Mouse (Mus musculus) mesoderm, embryonic 11.5 days (tissue): ENCODE measurements around the gene Ttll3.

ENCODE experiments used
- DNase-seq: peaks from one replicate; pipeline ENCODE4 v3.0.0-alpha.2; 2012; ENCODE audit warnings: low read depth, low spot score

Gene Ttll3

GRCm38 (mm10) chr6:113377496-113378385 is 11.3 kb upstream of the Ttll3 start, which contains the start of the genes Tada3 and Arpc4:
Gene Tada3, minus strand, starts transcription at chr6:113377883.
Gene Arpc4, plus strand, starts transcription at chr6:113378115.
- peak; percentile 96 for DNase-seq

- DNase-seq, result no peak
Measured at GRCm38 (mm10) chr6:113379246-113379645, 9.8 kb upstream of the Ttll3 start.

GRCm38 (mm10) chr6:113380480-113380879 is 8.6 kb upstream of the Ttll3 start:
- DNase-seq, result no peak

GRCm38 (mm10) chr6:113384351-113384927 is 4.6 kb upstream of the Ttll3 start:
- no peak for DNase-seq

- no peak for DNase-seq
Measured at GRCm38 (mm10) chr6:113385160-113385714, 3.8 kb upstream of the Ttll3 start.

- DNase-seq, result no peak
Measured at GRCm38 (mm10) chr6:113386025-113386424, 3.0 kb upstream of the Ttll3 start.

GRCm38 (mm10) chr6:113390715-113391114 is 1.7 kb downstream of the Ttll3 start:
- no peak for DNase-seq

- no peak for DNase-seq
Measured at GRCm38 (mm10) chr6:113392015-113392386, 2.9 kb downstream of the Ttll3 start.

GRCm38 (mm10) chr6:113392387-113393071 is 3.5 kb downstream of the Ttll3 start:
- DNase-seq, result peak; percentile 67

GRCm38 (mm10) chr6:113393951-113394350 is 4.9 kb downstream of the Ttll3 start:
- no peak for DNase-seq

- no peak for DNase-seq
Measured at GRCm38 (mm10) chr6:113394811-113395210, 5.8 kb downstream of the Ttll3 start.

GRCm38 (mm10) chr6:113395501-113395900 is 6.4 kb downstream of the Ttll3 start:
- no peak for DNase-seq

GRCm38 (mm10) chr6:113396270-113397030 is 7.4 kb downstream of the Ttll3 start:
- no peak for DNase-seq

- no peak for DNase-seq
Measured at GRCm38 (mm10) chr6:113402094-113402493, 13.0 kb downstream of the Ttll3 start.

GRCm38 (mm10) chr6:113404649-113405448 is 15.8 kb downstream of the Ttll3 start:
- no peak for DNase-seq

GRCm38 (mm10) chr6:113405483-113405882 is 16.4 kb downstream of the Ttll3 start:
- no peak for DNase-seq

- no peak for DNase-seq
Measured at GRCm38 (mm10) chr6:113406683-113407082, 17.6 kb downstream of the Ttll3 start.

GRCm38 (mm10) chr6:113410001-113410400 is 20.9 kb downstream of the Ttll3 start:
- no peak for DNase-seq

- DNase-seq, result no peak
Measured at GRCm38 (mm10) chr6:113416416-113416815, 27.4 kb downstream of the Ttll3 start.

- DNase-seq, result no peak
Measured at GRCm38 (mm10) chr6:113418441-113419198, 29.6 kb downstream of the Ttll3 start.
